Mouse (Mus musculus): ENCODE results near the gene Hoxd12. TPM values are rescaled to one million over a fixed set of nuclear protein-coding genes. Genes with fewer than 3 reads are reported as not detected.

Hoxd12 gene
- total and polyA plus RNA-seq, 3 experiments: not detected

DNA sequence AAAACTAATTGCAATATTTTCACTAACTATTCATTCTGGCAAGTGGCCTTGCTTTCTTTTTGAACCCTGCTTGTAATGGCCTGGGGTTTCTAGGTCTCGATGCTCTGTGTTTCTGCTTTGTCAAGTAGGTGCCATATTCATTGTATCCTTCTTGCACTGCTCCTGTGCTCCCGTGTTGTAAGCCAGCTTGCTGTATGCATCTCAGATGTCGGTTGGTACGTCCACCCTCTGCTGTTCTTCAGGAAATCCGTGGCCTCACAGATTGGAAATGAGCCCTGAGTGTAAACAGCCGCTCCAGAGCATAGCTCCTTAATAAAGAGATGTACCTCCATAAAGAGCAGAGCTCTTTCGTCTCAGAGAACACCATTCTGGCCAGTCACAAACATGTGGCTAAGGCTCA is 32.8 kb downstream of the Hoxd12 start:
- Histone ChIP-seq H3K27me3 (ENCODE audit: control insufficient read depth in 1 of 2, insufficient read depth in 2 of 2, low read length in 2 of 2) (peaks cover 0 to 1% of the 10 kb centered on the region in 2 experiments; a peak in 1 of 4 replicates), H3K4me1 (ENCODE audit: control insufficient read depth in 1 of 2, insufficient read depth in 2 of 2, low read length in 2 of 2) (no peaks in the 10 kb centered on the region; a peak in 2 of 4 replicates), H3K36me3 (ENCODE audit: control insufficient read depth in 1 of 2, insufficient read depth in 2 of 2, low read length in 2 of 2) (peaks cover 0 to 2% of the 10 kb centered on the region in 2 experiments; a peak in 1 of 4 replicates), H3K79me2 (ENCODE audit: control insufficient read depth, insufficient read depth, low read length, poor library complexity) (peaks cover 6% of the 10 kb centered on the region; the same call in 1 of the 2 replicates), H3K9me3 (replicated peaks; ENCODE audit: insufficient read depth, low read length) (no peaks in the 10 kb centered on the region), H3K27ac (ENCODE audit: control insufficient read depth, low read depth, low read length) (no peak overlapping the region), H3K4me3 (ENCODE audit: control insufficient read depth in 1 of 2, insufficient read depth in 1 of 2, low read depth in 2 of 2, low read length in 2 of 2) (no peak overlapping the region), H3K9ac (ENCODE audit: control insufficient read depth, low read depth, low read length, poor library complexity, severe bottlenecking) (no peak overlapping the region)
- no peak for TF ChIP-seq CHD1 (IDR thresholded peaks at IDR 0.05; ENCODE audit: low read depth, low read length)
- no peak for TF ChIP-seq UBTF (IDR thresholded peaks at IDR 0.05; ENCODE audit: borderline replicate concordance, insufficient read depth, low read depth, low read length)
- no peak for TF ChIP-seq USF2 (IDR thresholded peaks at IDR 0.05; ENCODE audit: borderline replicate concordance in 1 of 2, insufficient read depth in 1 of 2, low read depth in 1 of 2, low read length in 2 of 2)
- TF ChIP-seq POLR2AphosphoS5 (IDR thresholded peaks at IDR 0.05; ENCODE audit: borderline replicate concordance, low read depth, low read length): no peak
- no peak for TF ChIP-seq MAX (IDR thresholded peaks at IDR 0.05; ENCODE audit: low read length)
- no peak for TF ChIP-seq ZC3H11A (IDR thresholded peaks at IDR 0.05; ENCODE audit: low read depth, low read length)
- no peak for TF ChIP-seq MYC (IDR thresholded peaks at IDR 0.05; ENCODE audit: low read depth, low read length)
- no peak for TF ChIP-seq RCOR1 (IDR thresholded peaks at IDR 0.05; ENCODE audit: low read depth, low read length)
- no peak for TF ChIP-seq SMC3 (IDR thresholded peaks at IDR 0.05; ENCODE audit: low read depth, low read length)
- no peak for DNase-seq (ENCODE audit: low read depth, low spot score)

DNA sequence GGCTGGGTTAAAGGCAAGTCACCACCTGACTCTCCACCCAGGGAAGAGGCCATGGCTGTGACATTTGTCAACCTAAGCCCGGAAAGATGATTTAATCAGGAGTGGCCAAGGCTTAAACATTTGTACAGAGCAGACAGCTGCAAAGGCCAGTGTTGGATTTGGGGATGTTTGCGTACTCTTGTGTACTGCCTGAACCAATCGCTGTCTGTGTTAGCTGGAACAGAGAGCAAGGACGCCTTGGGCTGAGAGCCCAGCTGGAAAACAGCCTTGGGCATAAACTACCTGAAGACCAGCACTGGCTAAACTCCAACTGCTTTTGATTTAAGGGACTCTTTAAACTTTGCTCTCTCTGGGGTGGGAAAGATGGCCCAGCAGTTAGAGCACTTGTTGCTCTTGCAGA is 33.9 kb downstream of the Hoxd12 start:
- DNase-seq (ENCODE audit: low read depth, low spot score): no peak

More for the DNA sequence above, 33.9 kb downstream of the Hoxd12 start:
- peaks cover 6% of the 10 kb centered on the region; the same call in 1 of the 2 replicates for H3K79me2 ChIP-seq (ENCODE audit: control insufficient read depth, insufficient read depth, low read length, poor library complexity)
- no peaks in the 10 kb centered on the region; a peak in 2 of 4 replicates for H3K4me1 ChIP-seq (ENCODE audit: control insufficient read depth in 1 of 2, insufficient read depth in 2 of 2, low read length in 2 of 2)
- peaks cover 0 to 1% of the 10 kb centered on the region in 2 experiments; a peak in 1 of 4 replicates for H3K27me3 ChIP-seq (ENCODE audit: control insufficient read depth in 1 of 2, insufficient read depth in 2 of 2, low read length in 2 of 2)
- no peak overlapping the region for H3K27ac ChIP-seq (ENCODE audit: control insufficient read depth, low read depth, low read length)
- H3K9me3 ChIP-seq (replicated peaks; ENCODE audit: insufficient read depth, low read length): no peaks in the 10 kb centered on the region
- H3K9ac ChIP-seq (ENCODE audit: control insufficient read depth, low read depth, low read length, poor library complexity, severe bottlenecking): no peak overlapping the region
- TF ChIP-seq ELF1 (IDR thresholded peaks at IDR 0.05; ENCODE audit: low read depth, low read length): no peak
- no peak for TF ChIP-seq SIN3A (IDR thresholded peaks at IDR 0.05; ENCODE audit: low read length)
- no peak for TF ChIP-seq GABPA (IDR thresholded peaks at IDR 0.05; ENCODE audit: low read depth, low read length)
- no peak for TF ChIP-seq SMC3 (IDR thresholded peaks at IDR 0.05; ENCODE audit: low read depth, low read length)
- no peak for TF ChIP-seq GATA1 (IDR thresholded peaks at IDR 0.05; ENCODE audit: low read depth, low read length)
- TF ChIP-seq MYB (IDR thresholded peaks at IDR 0.05; ENCODE audit: low read depth, low read length): no peak
- TF ChIP-seq ZKSCAN1 (IDR thresholded peaks at IDR 0.05; ENCODE audit: low read depth, low read length): no peak
- no peak for TF ChIP-seq POLR2AphosphoS5 (IDR thresholded peaks at IDR 0.05; ENCODE audit: borderline replicate concordance, low read depth, low read length)
- TF ChIP-seq KAT2A (conservative IDR thresholded peaks at IDR 0.05; ENCODE audit: low read depth, low read length): no peak
- no peak for TF ChIP-seq MXI1 (IDR thresholded peaks at IDR 0.05; ENCODE audit: low read depth, low read length)
- no peak for TF ChIP-seq NRF1 (IDR thresholded peaks at IDR 0.05; ENCODE audit: insufficient read depth, low read depth, low read length, poor library complexity, severe bottlenecking)
- no peak for TF ChIP-seq ETS1 (IDR thresholded peaks at IDR 0.05; ENCODE audit: low read depth, low read length)
- TF ChIP-seq EP300 (IDR thresholded peaks at IDR 0.05; ENCODE audit: low read depth in 1 of 2, low read length in 2 of 2): no peak
- no peak for TF ChIP-seq USF2 (IDR thresholded peaks at IDR 0.05; ENCODE audit: borderline replicate concordance in 1 of 2, insufficient read depth in 1 of 2, low read depth in 1 of 2, low read length in 2 of 2)
- no peak for TF ChIP-seq JUND (IDR thresholded peaks at IDR 0.05; ENCODE audit: low read depth, low read length)
- no peak for TF ChIP-seq NELFE (IDR thresholded peaks at IDR 0.05; ENCODE audit: low read depth, low read length)
- TF ChIP-seq ZC3H11A (IDR thresholded peaks at IDR 0.05; ENCODE audit: low read depth, low read length): no peak
- H3K36me3 ChIP-seq (ENCODE audit: control insufficient read depth in 1 of 2, insufficient read depth in 2 of 2, low read length in 2 of 2): peaks cover 0 to 2% of the 10 kb centered on the region in 2 experiments; a peak in 1 of 4 replicates
- no peak overlapping the region for H3K4me3 ChIP-seq (ENCODE audit: control insufficient read depth in 1 of 2, insufficient read depth in 1 of 2, low read depth in 2 of 2, low read length in 2 of 2)
